In the genomic region with DNA sequence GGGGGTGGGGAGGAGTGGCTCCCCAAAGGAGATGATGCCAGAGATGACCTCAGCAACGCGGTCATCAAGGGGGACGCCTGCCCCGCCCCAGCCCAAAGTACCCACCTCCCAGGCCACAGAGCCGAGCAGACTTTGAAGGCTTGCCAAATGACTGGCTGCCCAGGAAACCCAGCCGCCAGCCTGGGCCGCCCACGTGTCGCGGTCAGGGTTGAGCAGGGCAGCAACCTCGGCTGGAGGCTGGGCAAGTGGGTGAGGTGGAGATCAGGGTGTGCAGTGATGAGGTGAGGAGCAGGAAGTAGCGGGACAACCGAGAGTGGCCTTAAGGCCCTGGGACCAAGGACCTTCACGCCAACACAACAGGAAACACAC, we compare ENCODE assay signal across 8 mouse cellular contexts. TPM values are rescaled to one million over a fixed set of nuclear protein-coding genes. Genes with fewer than 3 reads are reported as not detected.
DNase-seq lines count a peak whose midpoint lies in the region; ATAC-seq lines count a peak whose summit lies in the region.

No protein-coding gene starts in this region.

- H3K4me2 ChIP-seq in heart, embryonic 14.5 days (ENCODE audit: low read length) = no peak overlapping the region
- no peak overlapping the region for H3K4me2 ChIP-seq in midbrain, embryonic 12.5 days (replicated peaks)

- no peaks in the 10 kb centered on the region for H3K27me3 ChIP-seq in heart, embryonic 14.5 days (ENCODE audit: control insufficient read depth, insufficient read depth, low read length)
- H3K27me3 ChIP-seq in midbrain, embryonic 12.5 days = no peaks in the 10 kb centered on the region

- peak; percentile 44 to 50 for DNase-seq in cerebellum, adult 18-20 months
- DNase-seq in cerebellum, adult 11 months = no peak
- peak; percentile 72 for DNase-seq in CD4-positive helper T cell, adult 2 months (ENCODE audit: low read depth, low spot score)
- peak; percentile 28 for DNase-seq in cerebellum, adult 8-10 months
- DNase-seq in kidney, postnatal 25 days = peak; percentile 83 to 95
- DNase-seq in retina, embryonic 14.5 days (ENCODE audit: low spot score) = no peak

- no peaks in the 10 kb centered on the region; the same call in 1 of the 2 replicates for H3K36me3 ChIP-seq in heart, embryonic 14.5 days (ENCODE audit: control insufficient read depth, insufficient read depth, low read length)
- peaks cover 39% of the 10 kb centered on the region for H3K36me3 ChIP-seq in midbrain, embryonic 12.5 days

- H3K9me3 ChIP-seq in heart, embryonic 14.5 days (ENCODE audit: control insufficient read depth, low read length) = no peaks in the 10 kb centered on the region
- 0 out of 2 replicates have a peak, but pooled peaks cover 3% of the 10 kb centered on the region for H3K9me3 ChIP-seq in midbrain, embryonic 12.5 days

- H3K4me1 ChIP-seq in heart, embryonic 14.5 days (ENCODE audit: control insufficient read depth in 2 of 2, insufficient read depth in 2 of 2, low read length in 2 of 2) = peaks cover 67 to 89% of the 10 kb centered on the region in 2 experiments
- peaks cover 24% of the 10 kb centered on the region; the same call in 1 of the 2 replicates for H3K4me1 ChIP-seq in midbrain, embryonic 12.5 days

- H3K27ac ChIP-seq in heart, embryonic 14.5 days (replicated peaks in 1 of 2; ENCODE audit: control insufficient read depth in 1 of 2, insufficient read depth in 1 of 2, low read depth in 2 of 2, low read length in 2 of 2) = peak overlapping the region; percentile 66 to 96
- H3K27ac ChIP-seq in midbrain, embryonic 12.5 days (replicated peaks) = peak overlapping the region; percentile 81; the same call in 1 of the 2 replicates

- 0 out of 2 replicates have a peak overlapping the region, but pooled peaks have one; percentile 36 for H3K9ac ChIP-seq in heart, embryonic 14.5 days (ENCODE audit: low read length)
- H3K9ac ChIP-seq in midbrain, embryonic 12.5 days (replicated peaks) = no peak overlapping the region

- peak; percentile 38 for ATAC-seq in heart, embryonic 14.5 days (ENCODE audit: insufficient number of reproducible peaks, insufficient read depth, low FRiP score, low read depth)
- no peak for ATAC-seq in midbrain, embryonic 12.5 days (ENCODE audit: low FRiP score, low read depth)

- WGBS in heart, embryonic 14.5 days = 44% methylated on average over 14 of the region's 14 CpGs
- 84% methylated on average over 14 of the region's 14 CpGs for WGBS in midbrain, embryonic 12.5 days

- no peak overlapping the region for H3K4me3 ChIP-seq in heart, embryonic 14.5 days (ENCODE audit: control insufficient read depth in 1 of 2, insufficient read depth in 1 of 2, low read depth in 1 of 2, low read length in 2 of 2)
- no peak overlapping the region for H3K4me3 ChIP-seq in midbrain, embryonic 12.5 days

RNA-seq across cellular contexts. Expression of gene Gtf2ird1, which starts 19.1 kb away (rescaled TPM):
- polyA plus RNA-seq in heart, embryonic 14.5 days (2014; fragmentation: Nextera tagmentation; extraction: Ambion mirVana) = 53.9 and 55.0 TPM in 2 replicates
- polyA plus RNA-seq in midbrain, embryonic 12.5 days (2016; fragmentation: Nextera tagmentation; extraction: Ambion mirVana) = 120 and 122 TPM in 2 replicates

Comparison
In these comparisons a context has a peak if more than half of its experiments do, and no peak if none do; other contexts are left out.
1. DNase-seq: peak in cerebellum, adult 18-20 months (2 of 2), CD4-positive helper T cell, adult 2 months (single experiment), cerebellum, adult 8-10 months (single experiment) and kidney, postnatal 25 days (2 of 2); none in cerebellum, adult 11 months (single experiment) and retina, embryonic 14.5 days (single experiment).